Mouse (Mus musculus): ENCODE results near the gene Zkscan5.
"Not testable (repeated sequence)": the region's sequence is repeated elsewhere in the genome, so short reads cannot be mapped to it uniquely, and the experiment has no call there.

The Zkscan5 gene

DNA sequence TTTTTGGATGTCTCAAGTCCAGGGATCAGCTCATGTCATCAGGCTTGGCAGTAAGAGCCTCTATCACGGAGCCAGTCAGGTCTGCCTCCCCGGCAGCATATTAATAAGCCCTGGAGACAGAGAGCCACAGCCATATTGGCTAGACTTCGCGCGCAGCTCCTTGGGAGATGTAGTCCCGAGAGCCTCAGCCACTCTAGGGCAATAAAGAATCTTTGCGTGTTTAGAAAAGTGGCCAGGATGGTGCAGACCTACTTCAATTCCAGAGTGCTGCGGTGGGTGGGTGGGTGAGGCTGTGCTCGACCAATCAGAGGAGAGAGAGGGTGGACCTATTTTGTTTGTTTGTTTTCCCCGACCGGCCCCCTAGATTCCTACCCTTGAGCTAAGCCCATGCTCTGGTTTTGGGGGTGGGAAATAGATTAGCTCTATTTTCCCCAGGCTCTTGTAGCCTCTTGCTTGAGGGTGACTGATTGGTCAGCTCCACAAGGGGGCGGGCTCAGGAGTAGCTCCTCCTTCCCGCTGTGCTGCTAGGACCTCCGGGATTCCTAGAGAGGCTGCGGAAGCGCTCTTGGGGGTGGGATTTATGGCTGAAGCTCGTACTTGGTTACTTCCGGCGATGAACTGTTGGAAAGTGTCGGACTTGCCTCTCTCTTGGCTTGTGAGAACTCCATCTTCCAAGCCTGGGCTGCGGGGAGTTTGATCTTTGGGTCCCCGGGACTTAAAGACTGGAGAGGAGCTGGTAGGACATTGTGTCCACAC is at the start of gene Zkscan5:
Gene Zkscan5, plus strand, starts transcription at position 627 of the 756 bp plus-strand sequence.
- peak; percentile 92 to 93 for DNase-seq (ENCODE audit: low read depth in 1 of 2, low spot score in 2 of 2)

DNA sequence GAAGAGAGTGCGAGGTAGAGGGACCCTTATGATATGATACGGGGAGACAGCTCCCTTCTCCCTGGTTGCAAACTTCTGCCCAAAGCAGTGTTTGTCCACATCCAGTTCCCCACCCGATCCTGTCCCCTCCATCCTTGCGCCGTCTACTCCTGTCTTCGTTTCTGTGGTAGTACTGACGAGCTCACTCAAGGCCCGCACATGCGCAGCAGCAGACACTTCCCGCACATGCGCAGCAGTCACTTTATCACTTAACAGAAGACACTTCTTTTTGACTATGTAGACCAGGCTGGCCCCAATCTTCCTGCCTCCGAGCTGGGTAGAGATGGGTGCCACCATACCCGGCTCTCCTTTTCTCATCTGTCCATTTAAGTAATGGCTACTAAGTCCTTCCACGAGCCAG is 43.0 kb upstream of the Zkscan5 start:
- no peak for DNase-seq (ENCODE audit: low read depth in 1 of 2, low spot score in 2 of 2)

DNA sequence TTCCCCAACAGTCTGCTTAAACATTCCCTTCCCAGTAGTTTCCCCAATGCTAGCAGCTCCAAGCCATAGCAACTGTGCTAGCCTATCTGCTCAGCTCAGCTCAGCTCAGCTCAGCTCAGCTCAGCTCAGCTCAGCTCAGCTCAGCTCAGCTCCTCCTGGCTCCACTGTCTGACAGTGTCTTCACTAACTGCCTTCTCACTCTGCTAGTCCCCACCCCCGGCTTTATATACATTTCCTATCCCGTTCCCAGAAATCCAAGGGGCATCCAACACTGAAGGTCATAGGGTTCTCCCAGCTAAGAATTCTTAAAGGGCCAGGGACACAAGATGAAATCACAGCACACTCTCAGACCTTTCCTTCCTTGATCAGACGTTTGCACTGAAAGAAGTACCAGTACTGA is 39.7 kb upstream of the Zkscan5 start:
- DNase-seq (ENCODE audit: low read depth in 1 of 2, low spot score in 2 of 2) = no peak

DNA sequence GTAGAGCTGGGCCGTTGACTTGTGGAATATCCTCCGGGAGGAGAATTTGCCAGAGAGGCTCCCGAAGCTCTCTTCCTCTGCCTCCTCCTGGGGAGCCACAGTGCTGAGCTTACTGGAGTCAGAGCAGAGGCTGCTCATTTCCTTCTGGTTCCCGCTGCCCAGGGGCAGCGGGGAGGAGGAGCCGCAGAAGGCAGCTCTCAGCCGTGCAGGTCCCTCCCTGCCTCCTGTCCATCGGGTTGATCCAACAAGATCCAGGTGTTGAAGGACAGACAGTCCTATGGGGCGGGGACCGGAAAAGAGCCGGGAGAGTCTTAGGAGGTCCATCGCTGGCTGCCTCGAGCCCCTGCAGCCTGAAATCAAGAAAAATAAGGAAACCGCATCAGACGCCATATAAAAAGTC is 39.2 kb upstream of the Zkscan5 start:
- DNase-seq (ENCODE audit: low read depth in 1 of 2, low spot score in 2 of 2) = no peak

DNA sequence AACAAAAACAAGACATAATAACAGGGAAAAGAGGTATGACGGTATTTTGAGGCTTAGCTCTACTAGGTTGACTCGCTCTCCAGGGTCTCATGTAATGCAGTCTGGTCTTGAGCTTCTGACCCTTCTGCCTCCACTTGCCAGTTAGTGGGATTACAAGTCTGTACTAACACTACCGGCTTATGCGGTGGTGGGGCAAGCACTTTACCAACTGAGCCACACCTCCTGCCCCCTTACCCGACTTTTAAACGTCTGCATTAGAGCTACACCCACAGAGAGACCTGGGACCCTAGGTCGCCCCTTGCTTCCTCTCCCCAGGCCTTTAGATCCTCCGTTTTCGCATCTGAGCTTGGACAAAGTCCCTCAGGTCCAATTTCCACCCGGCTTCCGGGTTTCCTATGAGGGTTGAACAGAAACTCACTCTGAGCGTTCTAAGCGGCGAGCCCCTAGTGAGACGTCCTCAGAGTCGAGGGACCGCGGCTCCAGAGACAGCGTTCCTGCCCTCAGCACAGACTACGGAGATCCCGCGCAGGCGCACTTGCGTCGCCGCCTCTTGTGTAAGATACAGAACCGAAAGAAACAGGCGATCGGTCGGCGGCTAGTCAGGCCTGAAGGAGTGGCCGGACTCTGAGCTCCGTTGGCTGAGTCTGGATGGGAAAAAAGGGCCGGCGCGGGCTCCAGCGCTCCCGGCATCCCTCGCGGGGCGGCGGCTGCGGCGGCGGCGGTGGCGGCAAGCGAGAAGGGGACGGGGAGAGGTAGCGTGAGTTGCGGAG is 37.6 kb upstream of the Zkscan5 start, which contains the start of the genes Ptcd1 and Cpsf4:
Gene Ptcd1, minus strand, starts transcription at position 573 of the 770 bp plus-strand sequence.
Gene Cpsf4, plus strand, starts transcription at position 678 of the 770 bp plus-strand sequence.
- peak; percentile 94 to 98 for DNase-seq (ENCODE audit: low read depth in 1 of 2, low spot score in 2 of 2)

- no peak for DNase-seq (ENCODE audit: low read depth in 1 of 2, low spot score in 2 of 2)
Measured at GRCm38 (mm10) chr5:145167306-145167661, 37.1 kb upstream of the Zkscan5 start.

DNA sequence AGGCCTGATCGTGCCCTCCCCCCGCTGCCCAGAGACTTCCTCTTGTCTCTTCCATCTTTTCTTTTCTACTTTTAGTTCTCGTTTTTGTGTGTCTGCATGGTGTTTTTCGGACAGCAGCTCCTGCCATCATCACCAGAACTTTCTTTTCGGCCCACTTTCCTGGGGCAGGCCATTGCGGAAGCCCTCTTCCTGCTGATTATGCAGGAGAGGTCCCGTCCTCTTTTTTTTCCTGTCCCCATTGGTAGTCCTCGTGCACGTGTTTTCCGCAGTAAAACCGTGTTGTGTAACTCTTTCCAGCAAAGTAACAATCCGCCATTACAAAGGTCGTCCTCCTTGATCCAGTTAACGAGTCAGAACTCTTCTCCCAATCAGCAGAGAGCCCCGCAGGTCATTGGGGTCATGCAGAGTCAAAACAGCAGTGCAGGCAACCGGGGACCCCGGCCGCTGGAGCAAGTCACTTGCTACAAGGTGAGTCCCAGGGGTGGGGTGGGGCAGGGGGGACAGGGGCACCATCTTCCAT is 25.8 kb upstream of the Zkscan5 start:
- DNase-seq (ENCODE audit: low read depth in 1 of 2, low spot score in 2 of 2) = no peak

DNA sequence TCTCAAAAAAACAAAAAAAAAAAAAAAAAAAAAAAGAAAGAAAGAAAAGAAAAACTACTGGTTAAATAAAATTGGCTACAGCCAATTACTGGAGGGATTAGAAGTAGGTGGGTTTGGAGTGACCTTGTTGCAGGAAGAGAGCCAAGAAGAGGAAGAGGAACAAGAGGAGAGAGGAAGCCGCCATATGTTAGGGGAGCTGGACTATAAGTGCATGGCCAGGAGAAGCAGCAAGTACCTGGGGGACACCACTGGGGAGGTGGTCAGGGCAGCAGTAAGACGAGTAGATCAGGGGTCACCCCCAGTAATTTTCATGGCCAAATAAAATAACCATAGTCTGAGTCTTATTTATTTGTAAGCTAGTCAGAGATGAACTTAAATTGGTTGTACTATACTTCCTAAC is 19.1 kb upstream of the Zkscan5 start:
- DNase-seq (ENCODE audit: low read depth in 1 of 2, low spot score in 2 of 2) = no peak

- DNase-seq (ENCODE audit: low read depth in 1 of 2, low spot score in 2 of 2) = no peak
Measured at GRCm38 (mm10) chr5:145189416-145189815, 14.9 kb upstream of the Zkscan5 start.

DNA sequence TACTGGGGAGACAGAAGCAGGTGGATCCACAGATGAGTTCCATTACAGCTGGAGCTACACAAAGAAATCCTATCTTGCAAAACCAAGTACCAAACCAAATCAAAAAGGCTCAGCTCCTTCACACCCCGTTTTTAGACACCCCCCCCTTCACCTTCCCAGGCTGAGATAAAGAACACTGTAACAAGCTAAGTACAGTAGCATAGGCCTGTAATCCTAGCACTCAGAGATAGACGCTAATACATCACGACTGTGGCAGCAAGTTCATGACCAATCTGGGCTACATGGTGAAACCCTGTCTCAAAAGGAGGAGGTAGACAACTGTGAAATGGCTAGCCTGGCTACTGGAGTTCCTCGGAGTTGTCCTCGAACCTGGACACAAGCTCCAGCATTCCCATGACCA is 14.0 kb upstream of the Zkscan5 start:
- no peak for DNase-seq (ENCODE audit: low read depth in 1 of 2, low spot score in 2 of 2)

- peak; percentile 59 to 78 for DNase-seq (ENCODE audit: low read depth in 1 of 2, low spot score in 2 of 2)
Measured at GRCm38 (mm10) chr5:145190875-145191798, 13.2 kb upstream of the Zkscan5 start.

DNA sequence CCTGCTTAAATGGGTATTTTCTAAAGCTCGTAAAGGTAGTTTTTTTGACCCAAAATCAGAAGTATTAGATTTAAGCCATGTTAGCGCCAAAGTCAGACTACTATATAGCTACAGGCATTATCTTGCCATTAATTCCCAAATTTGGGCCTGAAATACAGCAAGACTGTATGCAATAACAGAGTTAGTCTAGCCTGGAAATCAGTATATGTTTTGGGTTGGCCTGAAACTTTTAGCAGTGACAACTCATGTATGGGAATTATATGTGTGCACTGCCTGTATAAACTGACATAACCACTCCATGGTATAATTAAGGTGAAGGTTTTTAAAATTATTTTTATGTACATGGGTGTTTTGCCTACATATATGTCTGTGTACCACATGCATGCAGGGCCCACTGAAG is 12.4 kb upstream of the Zkscan5 start, which contains the start of gene Atp5j2:
Gene Atp5j2, minus strand, starts transcription at position 101 of the 400 bp plus-strand sequence.
- no peak for DNase-seq (ENCODE audit: low read depth in 1 of 2, low spot score in 2 of 2)

DNA sequence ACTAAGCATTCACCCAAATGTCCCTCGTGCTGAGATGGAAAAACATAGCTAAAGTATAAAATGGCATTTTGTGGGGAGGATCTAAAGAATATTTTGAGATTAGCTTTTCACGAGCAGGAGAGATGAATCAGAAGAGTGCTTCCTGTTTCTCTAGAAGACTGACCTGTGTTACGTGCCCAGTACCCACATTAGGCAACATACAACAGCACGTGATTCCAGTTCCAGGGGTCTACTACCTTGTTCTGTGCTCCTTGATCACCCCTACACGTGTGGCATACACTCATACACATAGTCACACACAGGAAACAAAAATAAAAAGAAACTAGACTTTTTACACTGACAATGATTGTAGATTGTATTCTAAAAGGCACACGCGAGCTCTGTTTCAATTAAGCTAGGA is 4.0 kb upstream of the Zkscan5 start:
- DNase-seq (ENCODE audit: low read depth in 1 of 2, low spot score in 2 of 2) = no peak

- DNase-seq (ENCODE audit: low read depth in 1 of 2, low spot score in 2 of 2) = peak; percentile 48 to 73
Measured at GRCm38 (mm10) chr5:145201321-145201991, 2.9 kb upstream of the Zkscan5 start, which contains the start of gene Zkscan14. Gene Zkscan14, minus strand, starts transcription at chr5:145201868.

- no peak for DNase-seq (ENCODE audit: low read depth in 1 of 2, low spot score in 2 of 2)
Measured at GRCm38 (mm10) chr5:145202446-145202845, 1.9 kb upstream of the Zkscan5 start.

DNA sequence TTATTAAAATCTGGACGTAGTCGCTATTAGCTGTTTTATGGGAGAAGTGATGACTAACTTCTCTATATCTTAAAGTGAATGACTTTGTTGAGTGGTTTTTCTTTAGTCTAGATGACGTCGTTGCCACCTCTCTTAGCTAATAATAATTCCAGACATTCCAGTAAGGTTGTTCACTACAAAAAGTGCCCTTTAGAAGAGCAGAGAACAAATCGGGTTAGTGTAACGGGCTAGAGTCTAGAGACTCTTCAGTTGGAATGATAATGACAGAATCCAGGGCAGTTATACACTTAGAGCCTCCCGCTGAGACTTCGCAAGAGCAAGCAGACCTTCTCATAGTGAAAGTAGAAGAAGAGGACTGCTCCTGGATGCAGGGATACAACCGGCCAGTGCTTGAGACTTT is 679 bp downstream of the Zkscan5 start:
- no peak for DNase-seq (ENCODE audit: low read depth in 1 of 2, low spot score in 2 of 2)

- no peak for DNase-seq (ENCODE audit: low read depth in 1 of 2, low spot score in 2 of 2)
Measured at GRCm38 (mm10) chr5:145207385-145207784, 3.0 kb downstream of the Zkscan5 start.

DNA sequence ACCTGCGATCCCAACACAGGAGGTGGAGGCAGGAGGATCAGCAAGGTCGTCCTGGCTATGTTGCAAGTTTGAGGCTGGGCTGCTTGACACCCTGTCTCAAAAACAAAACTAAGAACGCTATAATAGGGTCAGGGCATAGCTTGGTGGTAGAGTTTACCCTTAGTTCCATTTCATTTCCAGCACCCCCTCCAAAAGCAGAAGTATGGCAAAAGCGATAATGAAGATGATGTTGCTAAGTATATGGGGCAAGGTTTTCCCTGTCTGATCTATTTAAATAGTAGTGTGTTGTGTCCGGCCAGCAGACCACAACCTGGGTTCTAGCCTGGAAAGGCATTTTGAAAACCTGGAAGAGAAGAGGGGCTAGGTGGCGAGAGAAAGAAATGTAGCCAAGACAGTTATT is 3.6 kb downstream of the Zkscan5 start:
- no peak for DNase-seq (ENCODE audit: low read depth in 1 of 2, low spot score in 2 of 2)

GRCm38 (mm10) chr5:145208391-145208790 is 4.0 kb downstream of the Zkscan5 start:
- not testable (repeated sequence) for DNase-seq (ENCODE audit: low read depth in 1 of 2, low spot score in 2 of 2)

DNA sequence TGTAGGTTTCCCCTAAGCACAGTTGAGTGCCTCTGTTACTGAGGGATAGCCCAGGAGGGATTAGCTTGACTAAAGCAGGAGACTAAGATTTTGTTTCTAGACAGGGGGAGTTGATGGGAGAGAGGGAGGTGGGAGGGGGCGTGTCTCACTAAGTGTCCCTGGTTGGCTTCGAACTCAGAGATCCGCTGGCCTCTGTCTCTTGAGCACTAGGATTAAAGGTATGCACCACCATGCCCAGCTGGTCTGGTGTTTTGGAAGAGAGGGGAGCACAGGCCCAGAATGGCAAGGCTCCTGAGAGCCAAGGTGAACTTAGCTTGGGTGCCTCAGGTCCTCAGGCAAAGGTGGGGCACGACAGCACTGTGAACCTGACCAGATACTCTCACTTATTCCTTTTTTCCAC is 7.0 kb downstream of the Zkscan5 start:
- no peak for DNase-seq (ENCODE audit: low read depth in 1 of 2, low spot score in 2 of 2)
